Mouse (Mus musculus): ENCODE measurements around the gene Aifm1. TPM values are rescaled to one million over a fixed set of nuclear protein-coding genes. Genes with fewer than 3 reads are reported as not detected.

The Aifm1 gene
- total RNA-seq (2014; rRNA removed) (72.1 and 90.0 TPM in 2 replicates), polyA plus RNA-seq (2012; rRNA removed) (31.4 and 39.7 TPM in 2 replicates)

GRCm38 (mm10) chrX:48513166-48513807 lies at the start of gene Aifm1:
Gene Aifm1, minus strand, starts transcription at chrX:48513563.
- TF ChIP-seq POLR2A (IDR thresholded peaks at IDR 0.05; ENCODE audit: extremely low read depth, insufficient read depth, low read length) = 0 out of 2 replicates have a peak, but pooled peaks have one; percentile 43
- no peak for TF ChIP-seq CTCF (IDR thresholded peaks at IDR 0.05; ENCODE audit: low read depth, low read length)
- H3K4me3 ChIP-seq (ENCODE audit: insufficient read depth, low read depth, low read length) = peak within 1 kb of the TSS; percentile 94
- WGBS = under 1% methylated on average over 45 of the region's 45 CpGs
- peak; percentile 87 for DNase-seq (ENCODE audit: extremely low read depth, low read depth, low spot score)
- peak within 1 kb of the TSS; percentile 96 for H3K27ac ChIP-seq (replicated peaks; ENCODE audit: insufficient read depth, low read depth, low read length)
- H3K27me3 ChIP-seq (ENCODE audit: control insufficient read depth, insufficient read depth, low read length) = no peaks in the 10 kb centered on the region
- peaks cover 4% of the 10 kb centered on the region; the same call in 1 of the 2 replicates for H3K79me2 ChIP-seq (ENCODE audit: control insufficient read depth, insufficient read depth, low read length)
- no peaks in the 10 kb centered on the region for H3K36me3 ChIP-seq (ENCODE audit: control insufficient read depth, insufficient read depth, low read length)
- H3K4me1 ChIP-seq (ENCODE audit: control insufficient read depth, insufficient read depth, low read length) = peaks cover 1% of the 10 kb centered on the region; the same call in 1 of the 2 replicates
- H3K9ac ChIP-seq (ENCODE audit: low read depth, low read length) = peak within 1 kb of the TSS; percentile 90

- Histone ChIP-seq H3K79me2 (ENCODE audit: control insufficient read depth, insufficient read depth, low read length) (no peaks in the 10 kb centered on the region), H3K36me3 (ENCODE audit: control insufficient read depth, insufficient read depth, low read length) (no peaks in the 10 kb centered on the region), H3K4me3 (ENCODE audit: insufficient read depth, low read depth, low read length) (no peak overlapping the region), H3K9ac (ENCODE audit: low read depth, low read length) (no peak overlapping the region), H3K27ac (replicated peaks; ENCODE audit: insufficient read depth, low read depth, low read length) (no peak overlapping the region), H3K27me3 (ENCODE audit: control insufficient read depth, insufficient read depth, low read length) (no peaks in the 10 kb centered on the region), H3K4me1 (ENCODE audit: control insufficient read depth, insufficient read depth, low read length) (no peaks in the 10 kb centered on the region)
- TF ChIP-seq POLR2A (IDR thresholded peaks at IDR 0.05; ENCODE audit: extremely low read depth, insufficient read depth, low read length) (no peak), CTCF (IDR thresholded peaks at IDR 0.05; ENCODE audit: low read depth, low read length) (peak; percentile 71)
- peak; percentile 52 for DNase-seq (ENCODE audit: extremely low read depth, low read depth, low spot score)
- WGBS = 39% methylated on average over 3 of the region's 3 CpGs
These were observed 18.8 kb upstream of the Aifm1 start for GRCm38 (mm10) chrX:48532175-48532574.

- TF ChIP-seq POLR2A (IDR thresholded peaks at IDR 0.05; ENCODE audit: extremely low read depth, insufficient read depth, low read length) = no peak
- no peak for TF ChIP-seq CTCF (IDR thresholded peaks at IDR 0.05; ENCODE audit: low read depth, low read length)
- H3K27me3 ChIP-seq (ENCODE audit: control insufficient read depth, insufficient read depth, low read length) = no peaks in the 10 kb centered on the region
- H3K9ac ChIP-seq (ENCODE audit: low read depth, low read length) = no peak overlapping the region
- H3K36me3 ChIP-seq (ENCODE audit: control insufficient read depth, insufficient read depth, low read length) = no peaks in the 10 kb centered on the region
- no peak overlapping the region for H3K27ac ChIP-seq (replicated peaks; ENCODE audit: insufficient read depth, low read depth, low read length)
- no peaks in the 10 kb centered on the region for H3K4me1 ChIP-seq (ENCODE audit: control insufficient read depth, insufficient read depth, low read length)
- DNase-seq (ENCODE audit: extremely low read depth, low read depth, low spot score) = no peak
- no peaks in the 10 kb centered on the region for H3K79me2 ChIP-seq (ENCODE audit: control insufficient read depth, insufficient read depth, low read length)
- no peak overlapping the region for H3K4me3 ChIP-seq (ENCODE audit: insufficient read depth, low read depth, low read length)
- 48% methylated on average over 3 of the region's 3 CpGs for WGBS
These were observed 13.1 kb upstream of the Aifm1 start for GRCm38 (mm10) chrX:48526435-48526834.

GRCm38 (mm10) chrX:48525866-48526265 lies 12.5 kb upstream of the Aifm1 start:
- TF ChIP-seq CTCF (IDR thresholded peaks at IDR 0.05; ENCODE audit: low read depth, low read length) (no peak), POLR2A (IDR thresholded peaks at IDR 0.05; ENCODE audit: extremely low read depth, insufficient read depth, low read length) (no peak)
- Histone ChIP-seq H3K27me3 (ENCODE audit: control insufficient read depth, insufficient read depth, low read length) (no peaks in the 10 kb centered on the region), H3K36me3 (ENCODE audit: control insufficient read depth, insufficient read depth, low read length) (no peaks in the 10 kb centered on the region), H3K9ac (ENCODE audit: low read depth, low read length) (no peak overlapping the region), H3K4me1 (ENCODE audit: control insufficient read depth, insufficient read depth, low read length) (no peaks in the 10 kb centered on the region), H3K79me2 (ENCODE audit: control insufficient read depth, insufficient read depth, low read length) (no peaks in the 10 kb centered on the region), H3K27ac (replicated peaks; ENCODE audit: insufficient read depth, low read depth, low read length) (no peak overlapping the region), H3K4me3 (ENCODE audit: insufficient read depth, low read depth, low read length) (no peak overlapping the region)
- 80% methylated on average over 8 of the region's 8 CpGs for WGBS
- no peak for DNase-seq (ENCODE audit: extremely low read depth, low read depth, low spot score)

GRCm38 (mm10) chrX:48525332-48525731 lies 12.0 kb upstream of the Aifm1 start:
- Histone ChIP-seq H3K4me3 (ENCODE audit: insufficient read depth, low read depth, low read length) (no peak overlapping the region), H3K4me1 (ENCODE audit: control insufficient read depth, insufficient read depth, low read length) (no peaks in the 10 kb centered on the region), H3K36me3 (ENCODE audit: control insufficient read depth, insufficient read depth, low read length) (no peaks in the 10 kb centered on the region), H3K9ac (ENCODE audit: low read depth, low read length) (no peak overlapping the region), H3K27ac (replicated peaks; ENCODE audit: insufficient read depth, low read depth, low read length) (no peak overlapping the region), H3K79me2 (ENCODE audit: control insufficient read depth, insufficient read depth, low read length) (no peaks in the 10 kb centered on the region), H3K27me3 (ENCODE audit: control insufficient read depth, insufficient read depth, low read length) (no peaks in the 10 kb centered on the region)
- DNase-seq (ENCODE audit: extremely low read depth, low read depth, low spot score) = no peak
- WGBS = 87% methylated on average over 1 of the region's 1 CpGs
- TF ChIP-seq POLR2A (IDR thresholded peaks at IDR 0.05; ENCODE audit: extremely low read depth, insufficient read depth, low read length) = no peak
- no peak for TF ChIP-seq CTCF (IDR thresholded peaks at IDR 0.05; ENCODE audit: low read depth, low read length)

- DNase-seq (ENCODE audit: extremely low read depth, low read depth, low spot score) = no peak
- WGBS = 72% methylated on average over 3 of the region's 3 CpGs
These were observed 10.1 kb upstream of the Aifm1 start for GRCm38 (mm10) chrX:48523512-48523911.

More at GRCm38 (mm10) chrX:48523512-48523911, 10.1 kb upstream of the Aifm1 start:
- TF ChIP-seq CTCF (IDR thresholded peaks at IDR 0.05; ENCODE audit: low read depth, low read length) = no peak
- no peak for TF ChIP-seq POLR2A (IDR thresholded peaks at IDR 0.05; ENCODE audit: extremely low read depth, insufficient read depth, low read length)
- Histone ChIP-seq H3K79me2 (ENCODE audit: control insufficient read depth, insufficient read depth, low read length) (no peaks in the 10 kb centered on the region), H3K36me3 (ENCODE audit: control insufficient read depth, insufficient read depth, low read length) (no peaks in the 10 kb centered on the region), H3K4me3 (ENCODE audit: insufficient read depth, low read depth, low read length) (no peak overlapping the region), H3K27ac (replicated peaks; ENCODE audit: insufficient read depth, low read depth, low read length) (no peak overlapping the region), H3K4me1 (ENCODE audit: control insufficient read depth, insufficient read depth, low read length) (no peaks in the 10 kb centered on the region), H3K9ac (ENCODE audit: low read depth, low read length) (no peak overlapping the region), H3K27me3 (ENCODE audit: control insufficient read depth, insufficient read depth, low read length) (no peaks in the 10 kb centered on the region)
